Mouse (Mus musculus) lung, postnatal 10 days (tissue): ENCODE results near the gene Pou5f1.
"Not testable (repeated sequence)": the region's sequence is repeated elsewhere in the genome, so short reads cannot be mapped to it uniquely, and the experiment has no call there.

Experiments
- DNase-seq: peaks from one replicate; pipeline ENCODE4 v3.0.0; 2021

The Pou5f1 gene

DNA sequence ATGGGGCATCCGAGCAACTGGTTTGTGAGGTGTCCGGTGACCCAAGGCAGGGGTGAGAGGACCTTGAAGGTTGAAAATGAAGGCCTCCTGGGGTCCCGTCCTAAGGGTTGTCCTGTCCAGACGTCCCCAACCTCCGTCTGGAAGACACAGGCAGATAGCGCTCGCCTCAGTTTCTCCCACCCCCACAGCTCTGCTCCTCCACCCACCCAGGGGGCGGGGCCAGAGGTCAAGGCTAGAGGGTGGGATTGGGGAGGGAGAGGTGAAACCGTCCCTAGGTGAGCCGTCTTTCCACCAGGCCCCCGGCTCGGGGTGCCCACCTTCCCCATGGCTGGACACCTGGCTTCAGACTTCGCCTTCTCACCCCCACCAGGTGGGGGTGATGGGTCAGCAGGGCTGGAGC, at the start of gene Pou5f1:
Gene Pou5f1, plus strand, starts transcription at position 243 of the 400 bp plus-strand sequence.
- DNase-seq, result no peak

DNA sequence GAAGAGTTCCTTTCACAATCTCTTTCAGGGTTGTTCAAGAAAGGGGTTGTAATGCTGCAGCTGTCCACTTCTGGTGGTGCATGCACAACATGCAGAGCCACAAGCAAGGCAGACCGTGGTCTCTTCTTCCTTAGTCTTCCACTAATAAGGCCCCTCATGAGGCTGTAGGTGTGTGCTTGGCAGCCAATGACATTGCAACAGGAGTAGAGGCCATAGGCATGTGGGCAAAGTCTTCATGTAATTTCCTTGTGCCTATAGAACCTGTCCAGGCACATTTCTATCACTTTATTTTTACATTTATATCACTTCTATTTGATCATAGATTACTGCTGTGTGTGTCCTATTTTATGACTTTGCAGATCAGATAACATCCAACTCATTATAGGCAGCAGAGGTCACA, 47.6 kb upstream of the Pou5f1 start:
- DNase-seq, result not testable (repeated sequence)

- not testable (repeated sequence) for DNase-seq
These were observed 45.1 kb upstream of the Pou5f1 start for GRCm38 (mm10) chr17:35460513-35461341.

DNA sequence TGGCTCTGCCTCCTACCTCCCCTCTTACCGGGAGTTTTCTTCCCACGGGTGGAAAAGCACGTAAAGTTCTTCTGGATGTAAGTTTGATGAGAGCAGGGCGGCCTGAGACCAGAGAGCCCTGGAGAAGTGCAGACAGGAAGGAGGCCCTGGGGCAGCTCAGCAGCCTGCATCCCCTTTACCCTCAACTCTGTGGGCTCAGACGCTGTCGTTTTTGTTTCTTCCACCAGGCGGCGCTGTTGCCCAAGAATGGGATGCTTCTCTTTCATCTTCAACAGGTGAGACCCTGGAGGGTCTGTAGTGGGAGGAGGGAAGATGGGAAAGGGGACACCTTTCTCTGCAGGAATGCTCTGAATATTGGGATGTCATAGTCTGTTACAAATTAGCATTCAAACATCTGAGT, 40.2 kb upstream of the Pou5f1 start:
- DNase-seq, result not testable (repeated sequence)

DNA sequence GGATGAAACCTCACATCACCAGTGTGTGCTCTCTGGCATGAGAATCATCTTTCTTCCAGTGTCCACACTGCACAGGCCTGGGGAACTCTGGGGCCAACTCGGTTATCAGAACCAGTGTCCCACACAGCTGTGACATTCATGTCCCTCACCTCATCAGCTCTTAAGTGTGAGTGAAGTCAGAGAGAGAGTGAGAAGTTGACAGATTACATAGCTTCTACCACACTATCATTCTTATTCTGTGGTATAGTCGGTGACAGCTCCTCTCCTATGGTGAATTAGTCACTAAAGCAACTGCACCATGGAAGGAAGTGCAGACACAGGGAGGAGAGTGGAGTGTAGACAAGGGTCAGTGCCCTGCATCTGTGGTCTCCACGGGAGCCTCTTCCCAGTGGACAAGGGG, 36.9 kb upstream of the Pou5f1 start:
- DNase-seq, result not testable (repeated sequence)

GRCm38 (mm10) chr17:35469842-35470751, 35.7 kb upstream of the Pou5f1 start, which contains the start of gene H2-Q10:
Gene H2-Q10, plus strand, starts transcription at chr17:35470089.
- DNase-seq, result no peak

GRCm38 (mm10) chr17:35484066-35484465, 21.8 kb upstream of the Pou5f1 start:
- peak; percentile 61 for DNase-seq

DNA sequence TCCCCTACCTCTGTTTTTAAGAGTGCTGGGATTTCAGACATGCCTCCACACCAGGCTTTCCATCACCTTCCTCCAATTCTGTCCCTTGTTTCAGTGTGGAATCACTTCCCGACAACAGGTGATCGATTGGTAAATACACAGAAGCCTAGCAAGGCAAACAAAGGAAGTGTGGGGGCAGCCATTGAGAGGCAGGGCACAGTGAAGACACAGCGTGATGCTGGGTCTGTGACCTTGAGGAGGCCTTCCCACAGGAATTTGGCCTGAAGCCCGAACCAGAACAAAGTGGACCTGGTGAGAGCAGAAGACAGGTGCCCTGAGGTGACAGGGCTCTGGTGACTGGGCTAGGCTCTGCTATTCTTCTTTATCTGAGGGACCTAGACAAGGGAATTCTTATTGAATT, 20.1 kb upstream of the Pou5f1 start:
- no peak for DNase-seq

- no peak for DNase-seq
These were observed 19.1 kb upstream of the Pou5f1 start for GRCm38 (mm10) chr17:35486726-35487125.

DNA sequence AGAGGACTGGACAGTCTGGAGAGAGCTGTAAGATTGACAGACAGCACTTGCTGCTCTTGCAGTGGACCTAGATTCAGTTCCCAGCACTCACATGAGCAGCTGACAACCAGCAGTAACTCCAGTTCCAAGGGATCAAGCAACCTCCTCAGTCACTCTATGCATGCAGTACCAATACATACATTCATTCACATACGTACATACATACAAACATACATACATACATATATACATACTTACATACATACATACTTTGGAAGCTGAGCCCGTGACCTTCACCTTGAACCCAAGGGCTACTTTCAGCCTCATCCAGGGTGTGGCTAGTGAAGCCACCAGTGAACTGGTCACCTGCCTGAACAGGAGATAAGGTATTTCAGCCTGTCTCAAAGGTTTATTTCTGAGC, 17.8 kb upstream of the Pou5f1 start:
- DNase-seq, result no peak

GRCm38 (mm10) chr17:35490320-35490719, 15.5 kb upstream of the Pou5f1 start:
- no peak for DNase-seq

GRCm38 (mm10) chr17:35497124-35497523, 8.7 kb upstream of the Pou5f1 start:
- DNase-seq, result no peak

GRCm38 (mm10) chr17:35502226-35502625, 3.6 kb upstream of the Pou5f1 start:
- DNase-seq, result no peak

- no peak for DNase-seq
These were observed 3.1 kb upstream of the Pou5f1 start for GRCm38 (mm10) chr17:35502762-35503161.

DNA sequence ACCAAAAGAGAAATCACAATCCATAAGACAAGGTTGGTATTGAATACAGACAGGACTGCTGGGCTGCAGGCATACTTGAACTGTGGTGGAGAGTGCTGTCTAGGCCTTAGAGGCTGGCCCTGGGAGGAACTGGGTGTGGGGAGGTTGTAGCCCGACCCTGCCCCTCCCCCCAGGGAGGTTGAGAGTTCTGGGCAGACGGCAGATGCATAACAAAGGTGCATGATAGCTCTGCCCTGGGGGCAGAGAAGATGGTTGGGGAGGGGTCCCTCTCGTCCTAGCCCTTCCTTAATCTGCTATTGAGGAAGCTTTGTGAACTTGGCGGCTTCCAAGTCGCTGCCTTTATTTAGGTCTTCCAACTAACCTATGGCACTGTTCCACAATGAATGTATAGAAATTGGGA, 2.0 kb upstream of the Pou5f1 start:
- DNase-seq, result no peak

GRCm38 (mm10) chr17:35504628-35505481, 963 bp upstream of the Pou5f1 start:
- no peak for DNase-seq

DNA sequence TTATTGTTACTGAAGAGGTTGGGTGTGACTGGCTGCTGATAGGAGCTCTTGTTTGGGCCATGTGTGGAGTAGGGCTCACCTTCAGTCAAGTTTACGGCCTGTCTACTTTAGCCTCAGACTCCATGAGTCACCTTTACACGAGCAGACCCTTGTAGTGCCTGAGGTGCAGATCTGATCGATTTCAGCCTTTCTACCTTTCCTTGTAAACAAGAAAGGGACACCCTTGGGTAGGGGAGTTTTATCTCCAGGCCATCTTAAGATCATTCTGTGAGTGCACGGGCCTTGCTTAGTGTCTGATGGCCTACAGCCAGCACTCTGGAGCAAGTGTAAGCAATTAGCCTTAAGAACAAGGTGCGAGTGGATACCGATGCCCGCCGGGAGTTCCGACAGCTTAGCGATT, 1.1 kb downstream of the Pou5f1 start:
- no peak for DNase-seq

DNA sequence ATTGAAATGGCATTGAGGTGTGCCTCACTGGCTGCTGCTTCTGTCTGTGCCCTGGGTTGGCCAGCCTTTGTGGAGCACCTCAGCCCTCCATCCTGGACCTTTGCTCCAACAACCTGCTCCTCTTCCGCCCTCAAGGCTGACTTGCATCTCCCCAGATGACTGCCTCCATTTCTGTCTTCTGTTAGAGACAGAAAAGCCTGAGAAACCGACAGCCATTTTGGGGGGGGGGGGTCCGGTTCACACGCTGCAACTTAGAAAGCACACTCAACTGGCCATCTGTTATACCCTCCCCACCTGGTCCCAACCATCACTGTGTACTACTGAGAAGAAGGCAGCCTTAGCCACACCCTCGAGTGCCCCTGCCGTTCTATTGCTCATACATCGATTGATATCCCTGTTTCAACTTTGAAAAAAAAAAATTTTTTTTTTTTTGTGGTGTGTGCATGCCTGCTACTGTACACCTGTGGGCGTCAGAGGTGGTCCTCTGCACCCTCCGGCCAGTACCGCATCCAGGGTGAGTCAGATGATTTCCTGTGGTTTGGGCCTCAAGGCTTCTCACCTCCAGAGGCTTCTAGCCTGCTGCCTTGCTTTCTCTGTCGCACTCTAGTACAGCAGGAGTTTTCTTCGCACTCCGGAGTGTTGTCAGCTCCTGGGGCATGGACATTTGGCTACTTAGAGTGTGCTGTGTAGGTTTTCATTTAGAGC, 1.9 kb downstream of the Pou5f1 start:
- DNase-seq, result no peak

DNA sequence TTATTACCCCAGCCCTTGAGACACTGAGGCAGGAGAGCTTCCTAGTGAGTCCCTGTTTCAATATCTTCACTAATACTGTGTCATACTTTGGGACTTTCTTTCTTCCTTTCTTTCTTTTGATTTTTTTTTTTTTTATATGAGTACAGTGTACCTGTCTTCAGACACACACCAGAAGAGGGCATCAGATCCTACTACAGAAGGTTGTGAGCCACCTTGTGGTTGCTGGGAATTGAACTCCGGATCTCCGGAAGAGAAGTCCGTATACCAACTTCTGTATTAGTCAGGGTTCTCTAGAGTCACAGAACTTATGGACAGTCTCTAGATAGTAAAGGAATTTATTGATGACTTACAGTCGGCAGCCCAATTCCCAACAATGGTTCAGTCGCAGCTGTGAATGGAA, 2.5 kb downstream of the Pou5f1 start:
- not testable (repeated sequence) for DNase-seq

DNA sequence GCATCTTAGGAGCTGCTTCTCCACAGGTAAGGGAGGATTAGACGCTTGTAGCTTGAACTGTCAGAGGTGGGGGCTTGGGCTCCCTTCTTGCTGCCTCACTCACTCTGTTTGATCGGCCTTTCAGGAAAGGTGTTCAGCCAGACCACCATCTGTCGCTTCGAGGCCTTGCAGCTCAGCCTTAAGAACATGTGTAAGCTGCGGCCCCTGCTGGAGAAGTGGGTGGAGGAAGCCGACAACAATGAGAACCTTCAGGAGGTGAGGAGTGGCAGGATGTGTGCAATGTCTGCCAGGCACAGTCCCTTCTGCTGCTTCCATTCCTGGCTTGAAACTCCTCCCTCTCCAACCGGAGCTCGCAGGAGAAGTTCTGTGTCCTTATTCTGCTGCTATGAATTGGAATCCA, 3.5 kb downstream of the Pou5f1 start:
- peak; percentile 68 for DNase-seq

- DNase-seq, result no peak
These were observed 7.3 kb downstream of the Pou5f1 start for GRCm38 (mm10) chr17:35512916-35513626.
